ENCODE assay signal across 8 mouse cellular contexts in genomic region chr9:121479453-121479852, GRCm38 (mm10). TPM values are rescaled to one million over a fixed set of nuclear protein-coding genes. Genes with fewer than 3 reads are reported as not detected.
DNase-seq lines count a peak whose midpoint lies in the region; ATAC-seq and TF ChIP-seq lines count a peak whose summit lies in the region.

No protein-coding gene starts in this region.

- no peaks in the 10 kb centered on the region for H3K9me3 ChIP-seq in hindbrain, embryonic 14.5 days (ENCODE audit: control insufficient read depth, low read length)
- H3K9me3 ChIP-seq in midbrain, embryonic 14.5 days (ENCODE audit: control insufficient read depth, low read length), result no peaks in the 10 kb centered on the region

- H3K4me2 ChIP-seq in hindbrain, embryonic 14.5 days (replicated peaks), result no peak overlapping the region
- H3K4me2 ChIP-seq in midbrain, embryonic 14.5 days (ENCODE audit: low read length), result no peak overlapping the region

- no peak overlapping the region for H3K27ac ChIP-seq in bone marrow, adult 2 months (ENCODE audit: control insufficient read depth, insufficient read depth, low read depth, low read length, poor library complexity)
- H3K27ac ChIP-seq in hindbrain, embryonic 14.5 days, result no peak overlapping the region
- no peak overlapping the region for H3K27ac ChIP-seq in midbrain, embryonic 14.5 days (replicated peaks; ENCODE audit: low read depth, low read length)
- H3K27ac ChIP-seq in testis, adult 2 months (ENCODE audit: control insufficient read depth, insufficient read depth, low read depth, low read length), result no peak overlapping the region

- no peak for TF ChIP-seq POLR2A in bone marrow, adult 2 months (IDR thresholded peaks at IDR 0.05; ENCODE audit: borderline replicate concordance, control insufficient read depth, low read depth, low read length)
- no peak for TF ChIP-seq POLR2A in testis, adult 2 months (IDR thresholded peaks at IDR 0.05; ENCODE audit: control insufficient read depth, low read depth, low read length)

- no peaks in the 10 kb centered on the region for H3K27me3 ChIP-seq in hindbrain, embryonic 14.5 days (ENCODE audit: control insufficient read depth, insufficient read depth, low read length)
- H3K27me3 ChIP-seq in midbrain, embryonic 14.5 days (ENCODE audit: control insufficient read depth, insufficient read depth, low read length), result no peaks in the 10 kb centered on the region
- no peaks in the 10 kb centered on the region for H3K27me3 ChIP-seq in testis, adult 2 months (ENCODE audit: control insufficient read depth, insufficient read depth, low read length)

- intact Hi-C loops in left cerebral cortex, postnatal 14 days (cut with DNase I), result loop anchor here (1.0 to 5.0 kb wide), 2 partner anchors 126 to 198 kb away; no protein-coding TSS in a partner anchor

- peak; percentile 62; the same call in 1 of the 2 replicates for ATAC-seq in erythroblast, adult 5-6 weeks (replicated peaks; ENCODE audit: low FRiP score, poor library complexity, severe bottlenecking)
- ATAC-seq in hindbrain, embryonic 14.5 days (ENCODE audit: low FRiP score), result no peak; the same call in 1 of the 2 replicates
- ATAC-seq in midbrain, embryonic 14.5 days (ENCODE audit: low FRiP score, low TSS enrichment), result peak; percentile 46; the same call in 1 of the 2 replicates

- WGBS in bone marrow, adult 2 months, result 9% methylated on average over 5 of the region's 5 CpGs
- 35% methylated on average over 5 of the region's 5 CpGs for WGBS in hindbrain, embryonic 14.5 days
- WGBS in midbrain, embryonic 14.5 days, result 30% methylated on average over 5 of the region's 5 CpGs

- H3K9ac ChIP-seq in hindbrain, embryonic 14.5 days, result no peak overlapping the region
- no peak overlapping the region for H3K9ac ChIP-seq in midbrain, embryonic 14.5 days (replicated peaks; ENCODE audit: low read length)

- peaks cover 8% of the 10 kb centered on the region; the same call in 1 of the 2 replicates for H3K36me3 ChIP-seq in hindbrain, embryonic 14.5 days (replicated peaks; ENCODE audit: control insufficient read depth, insufficient read depth)
- H3K36me3 ChIP-seq in midbrain, embryonic 14.5 days (ENCODE audit: control insufficient read depth, insufficient read depth, low read length), result peaks cover 2% of the 10 kb centered on the region; the same call in 1 of the 2 replicates
- H3K36me3 ChIP-seq in testis, adult 2 months (ENCODE audit: control insufficient read depth, insufficient read depth, low read length), result no peaks in the 10 kb centered on the region

- no peak overlapping the region for H3K4me3 ChIP-seq in bone marrow, adult 2 months (replicated peaks; ENCODE audit: control insufficient read depth, low read depth, low read length)
- no peak overlapping the region for H3K4me3 ChIP-seq in hindbrain, embryonic 14.5 days (replicated peaks; ENCODE audit: low read length)
- no peak overlapping the region for H3K4me3 ChIP-seq in midbrain, embryonic 14.5 days (replicated peaks; ENCODE audit: low read depth, low read length)
- H3K4me3 ChIP-seq in testis, adult 2 months (ENCODE audit: control insufficient read depth, low read depth, low read length), result no peak overlapping the region

- peaks cover 6% of the 10 kb centered on the region for H3K4me1 ChIP-seq in bone marrow, adult 2 months (ENCODE audit: control insufficient read depth, insufficient read depth, low read length)
- H3K4me1 ChIP-seq in hindbrain, embryonic 14.5 days (replicated peaks; ENCODE audit: control insufficient read depth, insufficient read depth, low read length), result no peaks in the 10 kb centered on the region
- H3K4me1 ChIP-seq in midbrain, embryonic 14.5 days (ENCODE audit: control insufficient read depth, insufficient read depth, low read length), result no peaks in the 10 kb centered on the region
- peaks cover 5% of the 10 kb centered on the region for H3K4me1 ChIP-seq in testis, adult 2 months (ENCODE audit: control insufficient read depth, insufficient read depth, low read length)

- peak; percentile 51 for TF ChIP-seq CTCF in bone marrow, adult 2 months (IDR thresholded peaks at IDR 0.05; ENCODE audit: control insufficient read depth, insufficient read depth, low read length)
- 0 out of 2 replicates have a peak, but pooled peaks have one; percentile 30 for TF ChIP-seq CTCF in testis, adult 2 months (IDR thresholded peaks at IDR 0.05; ENCODE audit: control insufficient read depth, insufficient read depth, insufficient replicate concordance, low read depth, low read length)

- peak; percentile 39 for DNase-seq in ovary, postnatal 36 days (ENCODE audit: low spot score)
- no peak for DNase-seq in ovary, postnatal 10 days (ENCODE audit: low spot score)
- peak; percentile 90 for DNase-seq in hindbrain, embryonic 14.5 days (ENCODE audit: low spot score)
- DNase-seq in left cerebral cortex, postnatal 14 days (ENCODE audit: low spot score in 2 of 2), result peak; percentile 71 to 85
- DNase-seq in midbrain, embryonic 14.5 days, result peak; percentile 89

RNA-seq across cellular contexts. Expression of gene Cck, which starts 16.0 kb away (rescaled TPM):
- polyA plus RNA-seq in bone marrow, adult 2 months (2011; ENCODE audit: insufficient read depth, insufficient read length, low replicate concordance, missing spikeins), result not detected in 2 replicates
- not detected in 2 replicates for total RNA-seq in erythroblast, adult 5-6 weeks (2015; ENCODE audit: low replicate concordance)
- not detected in 2 replicates for total RNA-seq in erythroblast, adult 5-6 weeks (2017; ENCODE audit: low replicate concordance)
- polyA plus RNA-seq in hindbrain, embryonic 14.5 days (2014; fragmentation: Nextera tagmentation; extraction: Ambion mirVana), result 73.5 and 83.2 TPM in 2 replicates
- 100 to 1,000 TPM; 625 to 626 TPM for total RNA-seq in left cerebral cortex, postnatal 14 days (2021)
- 29.1 and 37.5 TPM in 2 replicates for polyA plus RNA-seq in midbrain, embryonic 14.5 days (2014; fragmentation: Nextera tagmentation; extraction: Ambion mirVana)
- not detected in 2 replicates for polyA plus RNA-seq in testis, adult 2 months (2012; rRNA removed)

Comparison
In these comparisons a context has a peak if more than half of its experiments do, and no peak if none do; other contexts are left out.
1. RNA of gene Cck, which starts 16.0 kb away (polyA plus RNA-seq): 73.5 to 83.2 TPM in hindbrain, embryonic 14.5 days and 29.1 to 37.5 TPM in midbrain, embryonic 14.5 days; not detected in bone marrow, adult 2 months and not detected in testis, adult 2 months; every median in the first group is over 10 times any median in the second.